Comparison of ENCODE assay signal across 8 mouse cellular contexts in the genomic region with DNA sequence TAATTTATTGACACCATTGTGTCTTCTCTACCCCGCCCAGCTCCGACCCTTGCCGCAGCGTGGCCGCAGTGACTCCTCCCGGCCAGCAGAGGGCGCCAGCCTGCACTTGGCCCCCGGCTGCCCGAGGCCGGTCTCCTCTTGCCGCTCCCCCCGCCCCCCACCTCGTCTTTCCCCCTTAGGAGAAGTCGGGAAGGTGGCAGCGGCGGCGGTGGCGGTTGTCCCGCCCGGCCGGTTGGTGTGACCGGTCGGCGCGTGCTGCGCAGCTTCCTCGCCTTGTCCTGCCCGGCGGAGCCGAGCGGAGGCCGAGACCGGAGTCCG. TPM values are rescaled to one million over a fixed set of nuclear protein-coding genes. Genes with fewer than 3 reads are reported as not detected.
DNase-seq lines count a peak whose midpoint lies in the region; ATAC-seq and TF ChIP-seq lines count a peak whose summit lies in the region.

A gene (plus strand): TSS at position 188 of the 318 bp plus-strand sequence.

- in situ Hi-C loops in Patski (cut with MboI; ENCODE audit: low pct_unique_long_range_greater_than_20kb), result no loop called here

- ATAC-seq in Patski, result peak; percentile 75
- peak; percentile 92 for ATAC-seq in hindbrain, embryonic 13.5 days (ENCODE audit: low FRiP score)

- H3K4me3 ChIP-seq in hindbrain, embryonic 13.5 days, result peak within 1 kb of the TSS; percentile 98

- POLR2A ChIA-PET in Patski (lab: Charles Lee), result interaction anchor here (0.8 to 1.0 kb wide), 2 partner anchors 52 to 150 kb away, joined by 3 read pairs; no protein-coding TSS in a partner anchor

- CTCF ChIA-PET in Patski (lab: Charles Lee), result interaction anchor here (0.8 to 1.6 kb wide), 6 partner anchors 34 to 151 kb away, joined by 3 to 5 read pairs (median 3); no protein-coding TSS in a partner anchor

- H3K27me3 ChIP-seq in Patski, result no peaks in the 10 kb centered on the region
- H3K27me3 ChIP-seq in hindbrain, embryonic 13.5 days, result no peaks in the 10 kb centered on the region

- H3K9ac ChIP-seq in hindbrain, embryonic 13.5 days, result peak within 1 kb of the TSS; percentile 97

- peak; percentile 100 for TF ChIP-seq CTCF in Patski (IDR thresholded peaks at IDR 0.05)

- H3K4me1 ChIP-seq in hindbrain, embryonic 13.5 days (replicated peaks), result peaks cover 36% of the 10 kb centered on the region

- peak within 1 kb of the TSS; percentile 83 for H3K4me2 ChIP-seq in hindbrain, embryonic 13.5 days

- no peaks in the 10 kb centered on the region for H3K9me3 ChIP-seq in hindbrain, embryonic 13.5 days

- peak within 1 kb of the TSS; percentile 93 for H3K27ac ChIP-seq in hindbrain, embryonic 13.5 days

- 0% methylated on average over 34 of the region's 34 CpGs for WGBS in hindbrain, embryonic 13.5 days

- H3K36me3 ChIP-seq in hindbrain, embryonic 13.5 days, result no peaks in the 10 kb centered on the region; the same call in 1 of the 2 replicates

- no peak for DNase-seq in Patski (ENCODE audit: low read depth, low spot score)
- DNase-seq in cerebellum, postnatal 14 days, result peak; percentile 98
- DNase-seq in frontal cortex, postnatal 14 days (ENCODE audit: low spot score in 2 of 2), result peak; percentile 87 to 92
- DNase-seq in layer of hippocampus, postnatal 25 days (ENCODE audit: extremely low spot score in 1 of 2, low spot score in 1 of 2), result peak; percentile 97
- peak; percentile 93 for DNase-seq in lung, postnatal 25 days (ENCODE audit: low spot score)
- DNase-seq in retina, embryonic 14.5 days (ENCODE audit: low spot score), result peak; percentile 94
- peak; percentile 97 for DNase-seq in thymus, postnatal 4 days

RNA-seq across cellular contexts. Expression of the gene that starts here (rescaled TPM):
- 58.7 TPM for polyA plus RNA-seq in Patski (2021)
- 28.7 and 32.6 TPM in 2 replicates for polyA plus RNA-seq in hindbrain, embryonic 13.5 days (2015; fragmentation: Nextera tagmentation; extraction: Ambion mirVana)
- 10 to 100 TPM; 75.6 to 80.8 TPM for total RNA-seq in layer of hippocampus, postnatal 25 days (2021)
